Mouse (Mus musculus) left cerebral cortex, adult 2 months (tissue): ENCODE data around the gene Fli1. TPM values are rescaled to one million over a fixed set of nuclear protein-coding genes. Genes with fewer than 3 reads are reported as not detected.

Experiments
- DNase-seq, 2 experiments: peaks; one replicate each; pipeline ENCODE4 v3.0.0; 2021 to 2022; ENCODE audit warnings: low spot score in 2 of 2, mixed read lengths in 1 of 2; ENCODE audit errors: extremely low spot score in 1 of 2
- H3K27ac ChIP-seq: fragments of 200-600 bp; 2 replicates; pipeline ENCODE4 v1.8.1; 2022
- H3K4me3 ChIP-seq: fragments of 200-600 bp; 2 replicates; pipeline ENCODE4 v1.8.1; 2022
- CTCF ChIP-seq: fragments of 200-600 bp; IDR thresholded peaks from 2 replicates; pipeline ENCODE4 v1.8.1; 2022; ENCODE audit warnings: antibody characterized with exemption, mild to moderate bottlenecking, moderate library complexity
- intact Hi-C: fragments of 180-260 bp; cut with DNase I; formaldehyde crosslinking; loops from one replicate; pipeline ENCODE4 v1.15.1; 2025
- total RNA-seq, 2 experiments: library from RNA; stranded (reverse); gene quantifications; 2 replicates each; pipeline ENCODE4 v1.2.3; 2021

Gene Fli1
- total RNA-seq, 2 experiments from 2014 or later = 3.5 to 5.9 TPM

- DNase-seq = no peak
- Histone ChIP-seq H3K27ac (no peak overlapping the region), H3K4me3 (no peak overlapping the region)
- TF ChIP-seq CTCF = no peak
- intact Hi-C loops = no loop called here
Measured at GRCm38 (mm10) chr9:32376863-32377590, 165.6 kb downstream of the Fli1 start.

GRCm38 (mm10) chr9:32376031-32376430 lies 166.6 kb downstream of the Fli1 start:
- H3K4me3 ChIP-seq = no peak overlapping the region
- intact Hi-C loops = no loop called here
- no peak for DNase-seq
- TF ChIP-seq CTCF = no peak
- H3K27ac ChIP-seq = no peak overlapping the region

- no peak overlapping the region for H3K27ac ChIP-seq
- no peak for DNase-seq
- intact Hi-C loops = no loop called here
- no peak overlapping the region for H3K4me3 ChIP-seq
- no peak for TF ChIP-seq CTCF
Measured at GRCm38 (mm10) chr9:32373656-32374055, 169.0 kb downstream of the Fli1 start.

Other genes with a start within 250 kb of the Fli1 start
- gene Kcnj5, start 198.5 kb downstream of the Fli1 start, total RNA-seq = under 1 TPM; 0.45 to 0.47 TPM
- gene Kcnj1, start 170.4 kb downstream of the Fli1 start, total RNA-seq = not detected
- 10 to 100 TPM in 1 of 2 experiments, 1 to 10 TPM in 1; 7.8 to 11.2 TPM for gene Ets1, start 93.4 kb upstream of the Fli1 start, total RNA-seq